Comparison of ENCODE assay signal across 10 mouse cellular contexts in genomic region chr11:118729373-118729772, GRCm38 (mm10).
DNase-seq lines count a peak whose midpoint lies in the region; ATAC-seq and TF ChIP-seq lines count a peak whose summit lies in the region.
"Had no signal": no experiment of that assay in that cellular context is flagged by ENCODE, and none has a peak within 500 bp of the region (broad histone marks: within the 10 kb centered on the region; RNA-seq: fewer than 3 reads in every experiment).

No protein-coding gene starts in this region.

- no peak overlapping the region for H3K27ac ChIP-seq in kidney, postnatal 0 days
- H3K27ac ChIP-seq in kidney, embryonic 15.5 days: no peak overlapping the region
- peak overlapping the region; percentile 43 for H3K27ac ChIP-seq in neural tube, embryonic 13.5 days (replicated peaks)

- H3K9ac ChIP-seq in kidney, postnatal 0 days (ENCODE audit: low read depth, low read length): no peak overlapping the region
- H3K9ac ChIP-seq in kidney, embryonic 15.5 days: no peak overlapping the region
- H3K9ac ChIP-seq in neural tube, embryonic 13.5 days: 0 out of 2 replicates have a peak overlapping the region, but pooled peaks have one; percentile 17

- no peak overlapping the region for H3K4me3 ChIP-seq in kidney, postnatal 0 days (replicated peaks; ENCODE audit: low read depth, low read length)
- no peak overlapping the region for H3K4me3 ChIP-seq in kidney, embryonic 15.5 days (replicated peaks)
- H3K4me3 ChIP-seq in neural tube, embryonic 13.5 days: no peak overlapping the region

- no peak for TF ChIP-seq CTCF in kidney, postnatal 0 days (IDR thresholded peaks at IDR 0.05; ENCODE audit: low read depth)

- no peak for ATAC-seq in kidney, postnatal 0 days (replicated peaks; ENCODE audit: low FRiP score, low read depth)
- no peak for ATAC-seq in kidney, embryonic 15.5 days (replicated peaks; ENCODE audit: low FRiP score)
- no peak for ATAC-seq in neural tube, embryonic 13.5 days (ENCODE audit: low read depth)
- no peak for ATAC-seq in erythroid progenitor cell, adult 5-6 weeks (replicated peaks; ENCODE audit: low FRiP score, poor library complexity, severe bottlenecking)

- peak; percentile 75 for DNase-seq in kidney, postnatal 0 days (ENCODE audit: low spot score)
- peak; percentile 96 for DNase-seq in heart, adult 11 months
- DNase-seq in heart, postnatal 25 days (ENCODE audit: low spot score): peak; percentile 43
- DNase-seq in natural killer cell, adult 2 months (ENCODE audit: low spot score in 2 of 2): no peak
- no peak for DNase-seq in B cell, adult 2 months
- DNase-seq: layer of hippocampus, postnatal 36 days had no signal

- H3K4me1 ChIP-seq in kidney, postnatal 0 days (replicated peaks; ENCODE audit: insufficient read depth, low read length): peaks cover 3% of the 10 kb centered on the region; the same call in 1 of the 2 replicates
- peaks cover 21% of the 10 kb centered on the region; the same call in 1 of the 2 replicates for H3K4me1 ChIP-seq in kidney, embryonic 15.5 days
- H3K4me1 ChIP-seq in neural tube, embryonic 13.5 days (replicated peaks): peaks cover 63% of the 10 kb centered on the region

- H3K36me3 ChIP-seq in kidney, postnatal 0 days (ENCODE audit: insufficient read depth, low read length): no peaks in the 10 kb centered on the region
- no peaks in the 10 kb centered on the region for H3K36me3 ChIP-seq in kidney, embryonic 15.5 days
- H3K36me3 ChIP-seq in neural tube, embryonic 13.5 days: no peaks in the 10 kb centered on the region
- H3K36me3 ChIP-seq: G1E had no signal

- H3K9me3 ChIP-seq in kidney, postnatal 0 days (replicated peaks; ENCODE audit: low read length): no peaks in the 10 kb centered on the region
- no peaks in the 10 kb centered on the region for H3K9me3 ChIP-seq in kidney, embryonic 15.5 days (replicated peaks)
- H3K9me3 ChIP-seq in neural tube, embryonic 13.5 days: no peaks in the 10 kb centered on the region

- WGBS in kidney, postnatal 0 days: 27% methylated on average over 8 of the region's 8 CpGs
- WGBS in kidney, embryonic 15.5 days: 44% methylated on average over 8 of the region's 8 CpGs
- WGBS in neural tube, embryonic 13.5 days: 40% methylated on average over 8 of the region's 8 CpGs

- intact Hi-C loops in heart, postnatal 25 days (cut with DNase I): no loop called here

- no peaks in the 10 kb centered on the region for H3K27me3 ChIP-seq in kidney, postnatal 0 days (ENCODE audit: insufficient read depth, low read length)
- H3K27me3 ChIP-seq in kidney, embryonic 15.5 days: peaks cover 6% of the 10 kb centered on the region; the same call in 1 of the 2 replicates
- no peaks in the 10 kb centered on the region for H3K27me3 ChIP-seq in neural tube, embryonic 13.5 days

- H3K4me2 ChIP-seq in kidney, postnatal 0 days (ENCODE audit: low read length): no peak overlapping the region
- H3K4me2 ChIP-seq in kidney, embryonic 15.5 days: no peak overlapping the region
- H3K4me2 ChIP-seq in neural tube, embryonic 13.5 days: no peak overlapping the region

Comparison
In these comparisons a context has a peak if more than half of its experiments do, and no peak if none do; other contexts are left out.
1. DNase-seq: peak in kidney, postnatal 0 days (single experiment), heart, adult 11 months (single experiment) and heart, postnatal 25 days (single experiment); none in natural killer cell, adult 2 months (0 of 2) and B cell, adult 2 months (0 of 2).